Mouse (Mus musculus): ENCODE measurements around the gene Ppp1r16b. TPM values are rescaled to one million over a fixed set of nuclear protein-coding genes. Genes with fewer than 3 reads are reported as not detected.
"Not testable (repeated sequence)": the region's sequence is repeated elsewhere in the genome, so short reads cannot be mapped to it uniquely, and the experiment has no call there.

Ppp1r16b gene
- polyA plus RNA-seq, 1 experiment from 2014 or later = 4.4 TPM

GRCm38 (mm10) chr2:158722135-158722534 is 56.9 kb downstream of the Ppp1r16b start:
- Histone ChIP-seq H3K9me3 (replicated peaks) (no peaks in the 10 kb centered on the region), H3K4me1 (0 out of 2 replicates have a peak, but pooled peaks cover 11% of the 10 kb centered on the region), H3K36me3 (no peaks in the 10 kb centered on the region), H3K27ac (no peak overlapping the region), H3K4me3 (no peak overlapping the region), H3K27me3 (ENCODE audit: low read depth, poor library complexity, severe bottlenecking) (no peaks in the 10 kb centered on the region)
- no peak for DNase-seq (ENCODE audit: low spot score)
- 86% methylated on average over 4 of the region's 4 CpGs for WGBS

- H3K27ac ChIP-seq = no peak overlapping the region
- H3K27me3 ChIP-seq (ENCODE audit: low read depth, poor library complexity, severe bottlenecking) = no peaks in the 10 kb centered on the region
- 0 out of 2 replicates have a peak, but pooled peaks cover 11% of the 10 kb centered on the region for H3K4me1 ChIP-seq
- H3K36me3 ChIP-seq = no peaks in the 10 kb centered on the region
- H3K9me3 ChIP-seq (replicated peaks) = no peaks in the 10 kb centered on the region
- no peak overlapping the region for H3K4me3 ChIP-seq
- 66% methylated on average over 6 of the region's 6 CpGs for WGBS
- no peak for DNase-seq (ENCODE audit: low spot score)
These were observed 57.9 kb downstream of the Ppp1r16b start for GRCm38 (mm10) chr2:158722991-158723551.

- H3K9me3 ChIP-seq (replicated peaks) = no peaks in the 10 kb centered on the region
- 0 out of 2 replicates have a peak, but pooled peaks cover 15% of the 10 kb centered on the region for H3K4me1 ChIP-seq
- no peaks in the 10 kb centered on the region for H3K36me3 ChIP-seq
- DNase-seq (ENCODE audit: low spot score) = no peak
- no peak overlapping the region for H3K27ac ChIP-seq
- H3K4me3 ChIP-seq = no peak overlapping the region
- no peaks in the 10 kb centered on the region for H3K27me3 ChIP-seq (ENCODE audit: low read depth, poor library complexity, severe bottlenecking)
- WGBS = 51% methylated on average over 6 of the region's 6 CpGs
These were observed 58.6 kb downstream of the Ppp1r16b start for GRCm38 (mm10) chr2:158723806-158724205.

- no peak for DNase-seq (ENCODE audit: low spot score)
- H3K27ac ChIP-seq = no peak overlapping the region
- WGBS = 65% methylated on average over 6 of the region's 6 CpGs
- 0 out of 2 replicates have a peak, but pooled peaks cover 10% of the 10 kb centered on the region for H3K4me1 ChIP-seq
- H3K9me3 ChIP-seq (replicated peaks) = no peaks in the 10 kb centered on the region
- no peaks in the 10 kb centered on the region for H3K36me3 ChIP-seq
- no peak overlapping the region for H3K4me3 ChIP-seq
- H3K27me3 ChIP-seq (ENCODE audit: low read depth, poor library complexity, severe bottlenecking) = no peaks in the 10 kb centered on the region
These were observed 61.1 kb downstream of the Ppp1r16b start for GRCm38 (mm10) chr2:158726252-158726651.

GRCm38 (mm10) chr2:158728061-158728815 is 63.0 kb downstream of the Ppp1r16b start:
- H3K4me3 ChIP-seq = no peak overlapping the region
- no peak overlapping the region for H3K27ac ChIP-seq
- H3K36me3 ChIP-seq = no peaks in the 10 kb centered on the region
- WGBS = 44% methylated on average over 7 of the region's 7 CpGs
- 0 out of 2 replicates have a peak, but pooled peaks cover 6% of the 10 kb centered on the region for H3K4me1 ChIP-seq
- no peaks in the 10 kb centered on the region for H3K27me3 ChIP-seq (ENCODE audit: low read depth, poor library complexity, severe bottlenecking)
- peak; percentile 41 for DNase-seq (ENCODE audit: low spot score)
- H3K9me3 ChIP-seq (replicated peaks) = no peaks in the 10 kb centered on the region

GRCm38 (mm10) chr2:158730896-158731295 is 65.7 kb downstream of the Ppp1r16b start:
- no peaks in the 10 kb centered on the region for H3K27me3 ChIP-seq (ENCODE audit: low read depth, poor library complexity, severe bottlenecking)
- no peaks in the 10 kb centered on the region for H3K36me3 ChIP-seq
- DNase-seq (ENCODE audit: low spot score) = no peak
- no peak overlapping the region for H3K4me3 ChIP-seq
- no peak overlapping the region for H3K27ac ChIP-seq
- H3K4me1 ChIP-seq = 0 out of 2 replicates have a peak, but pooled peaks cover 4% of the 10 kb centered on the region
- H3K9me3 ChIP-seq (replicated peaks) = no peaks in the 10 kb centered on the region
- WGBS = 76% methylated on average over 3 of the region's 3 CpGs

GRCm38 (mm10) chr2:158732521-158732920 is 67.3 kb downstream of the Ppp1r16b start:
- WGBS = 88% methylated on average over 9 of the region's 9 CpGs
- Histone ChIP-seq H3K36me3 (no peaks in the 10 kb centered on the region), H3K4me1 (0 out of 2 replicates have a peak, but pooled peaks cover 4% of the 10 kb centered on the region), H3K27ac (no peak overlapping the region), H3K4me3 (no peak overlapping the region), H3K9me3 (replicated peaks) (no peaks in the 10 kb centered on the region), H3K27me3 (ENCODE audit: low read depth, poor library complexity, severe bottlenecking) (no peaks in the 10 kb centered on the region)
- no peak for DNase-seq (ENCODE audit: low spot score)

GRCm38 (mm10) chr2:158733136-158733535 is 67.9 kb downstream of the Ppp1r16b start:
- WGBS = 80% methylated on average over 4 of the region's 4 CpGs
- Histone ChIP-seq H3K36me3 (no peaks in the 10 kb centered on the region), H3K9me3 (replicated peaks) (no peaks in the 10 kb centered on the region), H3K27me3 (ENCODE audit: low read depth, poor library complexity, severe bottlenecking) (no peaks in the 10 kb centered on the region), H3K4me1 (0 out of 2 replicates have a peak, but pooled peaks cover 4% of the 10 kb centered on the region), H3K27ac (no peak overlapping the region), H3K4me3 (no peak overlapping the region)
- DNase-seq (ENCODE audit: low spot score) = no peak

GRCm38 (mm10) chr2:158733914-158734313 is 68.7 kb downstream of the Ppp1r16b start:
- H3K27ac ChIP-seq = no peak overlapping the region
- WGBS = 87% methylated on average over 6 of the region's 6 CpGs
- H3K36me3 ChIP-seq = no peaks in the 10 kb centered on the region
- H3K27me3 ChIP-seq (ENCODE audit: low read depth, poor library complexity, severe bottlenecking) = no peaks in the 10 kb centered on the region
- DNase-seq (ENCODE audit: low spot score) = no peak
- H3K4me3 ChIP-seq = no peak overlapping the region
- H3K9me3 ChIP-seq (replicated peaks) = no peaks in the 10 kb centered on the region
- H3K4me1 ChIP-seq = no peaks in the 10 kb centered on the region

- Histone ChIP-seq H3K27ac (no peak overlapping the region), H3K4me3 (no peak overlapping the region), H3K4me1 (no peaks in the 10 kb centered on the region), H3K36me3 (no peaks in the 10 kb centered on the region), H3K27me3 (ENCODE audit: low read depth, poor library complexity, severe bottlenecking) (no peaks in the 10 kb centered on the region), H3K9me3 (replicated peaks) (no peaks in the 10 kb centered on the region)
- no peak for DNase-seq (ENCODE audit: low spot score)
- WGBS = 88% methylated on average over 7 of the region's 7 CpGs
These were observed 69.4 kb downstream of the Ppp1r16b start for GRCm38 (mm10) chr2:158734500-158735152.

- H3K9me3 ChIP-seq (replicated peaks) = no peaks in the 10 kb centered on the region
These were observed 70.1 kb downstream of the Ppp1r16b start for GRCm38 (mm10) chr2:158735340-158735739.

GRCm38 (mm10) chr2:158736247-158736646 is 71.0 kb downstream of the Ppp1r16b start:
- DNase-seq (ENCODE audit: low spot score); H3K9me3 ChIP-seq (replicated peaks); H3K27ac ChIP-seq; H3K4me1 ChIP-seq; H3K4me3 ChIP-seq; H3K36me3 ChIP-seq; H3K27me3 ChIP-seq (ENCODE audit: low read depth, poor library complexity, severe bottlenecking): not testable (repeated sequence)
- 79% methylated on average over 4 of the region's 4 CpGs for WGBS

More at GRCm38 (mm10) chr2:158735340-158735739, 70.1 kb downstream of the Ppp1r16b start:
- DNase-seq (ENCODE audit: low spot score) = no peak
- no peaks in the 10 kb centered on the region for H3K36me3 ChIP-seq
- 88% methylated on average over 8 of the region's 8 CpGs for WGBS
- H3K4me1 ChIP-seq = no peaks in the 10 kb centered on the region
- no peaks in the 10 kb centered on the region for H3K27me3 ChIP-seq (ENCODE audit: low read depth, poor library complexity, severe bottlenecking)
- H3K4me3 ChIP-seq = no peak overlapping the region
- H3K27ac ChIP-seq = no peak overlapping the region

GRCm38 (mm10) chr2:158738591-158738990 is 73.4 kb downstream of the Ppp1r16b start:
- no peak overlapping the region for H3K4me3 ChIP-seq
- no peak for DNase-seq (ENCODE audit: low spot score)
- H3K36me3 ChIP-seq = 0 out of 2 replicates have a peak, but pooled peaks cover 4% of the 10 kb centered on the region
- H3K9me3 ChIP-seq (replicated peaks) = no peaks in the 10 kb centered on the region
- no peak overlapping the region for H3K27ac ChIP-seq
- 89% methylated on average over 11 of the region's 11 CpGs for WGBS
- H3K4me1 ChIP-seq = no peaks in the 10 kb centered on the region
- H3K27me3 ChIP-seq (ENCODE audit: low read depth, poor library complexity, severe bottlenecking) = no peaks in the 10 kb centered on the region
